Mouse (Mus musculus) telencephalon, adult 2 months (tissue): ENCODE data around the gene Olfr1507.

Experiments used
- DNase-seq: peaks from one replicate; pipeline ENCODE4 v3.0.0-alpha.2; 2011; ENCODE audit warnings: low read depth, low spot score

Gene Olfr1507

DNA sequence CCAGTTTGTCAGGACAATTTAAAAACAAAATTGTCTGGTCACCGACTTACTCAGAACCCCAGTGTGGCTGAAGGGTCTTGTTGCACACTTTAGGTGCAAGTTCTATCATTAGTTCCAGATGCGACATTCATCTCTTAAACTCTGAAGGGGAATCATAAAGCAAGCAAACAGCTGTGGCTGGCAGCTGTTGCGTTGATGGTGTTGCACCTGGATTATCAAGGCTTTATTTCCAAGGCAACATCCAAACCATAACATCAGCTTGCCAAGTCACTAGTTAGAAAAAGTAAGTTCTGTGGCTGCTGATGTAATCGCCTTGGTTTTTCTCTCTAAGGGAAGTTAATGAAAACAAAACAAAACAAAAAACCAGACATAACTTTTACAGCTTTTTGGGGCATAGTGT, at the start of gene Olfr1507:
TSS of gene Olfr1507 (minus strand) at position 234 of the 400 bp plus-strand sequence.
- no peak for DNase-seq

DNA sequence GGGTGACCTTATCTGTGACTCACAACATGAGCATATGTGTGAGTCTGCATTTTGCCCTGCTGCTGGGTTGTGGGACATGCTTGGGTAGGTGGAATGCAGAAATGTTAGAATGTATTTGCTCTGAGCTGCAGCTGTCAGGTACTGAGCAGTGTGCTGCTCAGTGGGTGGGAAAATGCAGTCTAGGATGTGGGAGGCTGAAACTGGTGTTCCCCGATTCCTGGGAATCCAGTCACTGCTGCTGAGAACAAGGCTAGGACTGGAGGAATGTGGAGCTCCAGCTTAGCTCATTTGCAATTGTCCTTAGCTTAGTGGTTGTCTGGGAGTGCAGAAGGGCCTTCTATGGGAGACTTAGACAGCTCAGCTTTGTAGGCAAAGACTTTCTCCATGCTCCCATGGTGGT, 37.8 kb upstream of the Olfr1507 start:
- no peak for DNase-seq

DNA sequence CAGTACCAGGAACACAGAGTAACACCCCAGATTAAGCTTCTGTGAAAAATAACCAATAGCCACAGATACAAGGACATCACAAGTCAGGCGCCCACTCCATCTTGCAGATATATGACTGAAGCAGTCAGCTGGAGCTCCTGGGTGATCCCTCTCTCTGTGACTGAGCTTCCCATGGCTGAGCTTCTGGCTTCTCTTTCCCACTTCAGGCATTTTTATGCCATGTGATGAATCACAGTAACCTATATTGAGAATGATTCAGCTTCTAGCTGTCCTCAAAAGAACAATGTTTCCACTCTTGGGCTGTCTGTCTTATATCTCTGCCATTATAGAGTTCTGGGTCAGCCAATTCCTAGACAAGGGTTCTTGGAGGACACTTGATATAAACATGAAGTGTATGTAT, 29.4 kb upstream of the Olfr1507 start:
- DNase-seq, result no peak

DNA sequence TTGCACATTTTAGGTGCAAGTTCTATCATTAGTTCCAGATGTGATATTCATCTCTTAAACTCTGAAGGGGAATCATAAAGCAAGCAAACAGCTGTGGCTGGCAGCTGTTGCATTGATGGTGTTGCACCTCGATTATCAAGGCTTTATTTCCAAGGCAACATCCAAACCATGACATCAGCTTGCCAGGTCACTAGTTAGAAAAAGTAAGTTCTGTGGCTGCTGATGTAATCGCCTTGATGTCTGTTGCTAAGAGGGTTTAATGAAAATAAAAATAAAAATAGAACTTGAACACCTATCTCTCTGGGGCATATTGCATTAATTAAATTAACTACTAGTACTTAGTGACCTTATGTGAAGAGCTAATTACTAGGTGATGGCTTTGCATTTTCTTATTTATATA, 28.2 kb downstream of the Olfr1507 start, which contains the start of gene Olfr1508:
TSS of gene Olfr1508 (minus strand) at position 101 of the 400 bp plus-strand sequence.
- no peak for DNase-seq

DNA sequence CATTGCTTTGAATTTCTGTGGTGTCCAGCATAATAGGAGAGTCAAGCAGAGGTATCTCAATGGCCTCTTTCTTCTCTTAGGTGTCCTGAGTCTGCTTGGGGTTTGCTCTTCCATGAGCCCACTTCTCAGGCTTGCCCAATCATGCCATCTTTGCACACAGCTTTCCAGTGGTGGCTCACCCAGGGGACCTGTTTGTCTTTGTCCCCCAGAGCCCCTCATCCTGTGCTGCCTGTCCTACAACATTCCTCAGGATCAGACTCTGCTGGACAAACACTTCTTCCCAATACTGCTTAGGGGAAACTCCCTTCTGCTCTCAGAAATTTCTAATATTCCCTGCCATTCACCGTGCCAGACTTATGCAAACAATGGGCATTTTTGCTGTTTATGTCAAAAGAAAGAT, 29.8 kb downstream of the Olfr1507 start:
- no peak for DNase-seq

DNA sequence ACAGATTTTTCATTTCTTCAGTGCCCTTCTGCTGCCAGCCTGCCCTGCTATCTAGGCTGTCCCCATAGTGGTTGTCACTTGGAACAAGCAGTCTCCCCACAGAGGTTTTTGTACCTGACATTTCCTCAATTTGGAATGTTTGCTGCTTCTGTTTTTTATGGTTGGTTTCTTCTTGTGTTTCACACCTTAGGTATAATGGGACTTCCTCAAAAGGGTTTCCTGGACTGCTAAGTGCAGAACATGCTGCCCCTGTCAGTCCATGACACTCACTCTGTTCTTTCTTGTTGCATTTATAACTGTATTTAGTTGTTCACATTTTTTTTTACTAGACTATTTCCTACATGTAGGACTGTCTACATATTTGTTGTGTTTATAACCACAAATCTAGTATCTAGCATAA, 33.6 kb downstream of the Olfr1507 start:
- DNase-seq, result no peak

DNA sequence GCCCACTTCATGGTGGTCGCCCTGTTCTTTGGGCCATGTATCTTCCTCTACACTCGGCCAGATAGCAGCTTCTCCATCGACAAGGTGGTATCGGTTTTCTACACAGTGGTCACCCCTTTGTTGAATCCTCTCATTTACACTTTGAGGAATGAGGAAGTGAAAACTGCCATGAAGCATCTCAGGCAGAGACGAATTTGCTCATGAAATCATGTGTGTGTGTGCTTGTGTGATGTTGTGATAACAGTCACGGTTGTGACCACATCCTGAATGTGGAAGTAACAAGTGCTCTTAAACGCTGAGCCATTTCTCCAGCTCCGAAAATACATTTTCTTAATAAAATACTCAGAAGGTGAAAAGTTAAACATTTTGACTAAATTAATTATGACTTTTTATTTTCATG, 44.4 kb downstream of the Olfr1507 start:
- DNase-seq, result no peak

DNA sequence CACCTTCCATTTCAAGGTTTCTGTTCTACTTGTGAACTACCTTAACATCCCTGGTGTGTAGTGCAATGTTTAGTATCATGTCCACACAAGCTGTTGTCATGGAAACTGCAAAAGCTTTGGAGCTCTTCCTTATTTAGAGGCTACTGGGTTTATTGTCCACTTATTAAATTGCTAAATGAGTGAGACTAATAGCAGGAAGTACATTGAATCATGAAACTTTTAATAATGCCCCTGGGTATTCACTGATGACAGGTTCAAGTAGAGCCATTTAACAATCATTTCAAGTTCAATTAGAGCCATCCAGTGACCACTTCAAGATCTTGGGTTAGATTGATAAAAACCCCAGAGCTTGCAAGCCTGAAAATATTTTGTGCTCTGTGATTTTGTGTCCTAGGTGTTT, 52.9 kb downstream of the Olfr1507 start, which contains the start of gene Olfr1509:
TSS of gene Olfr1509 (plus strand) at position 301 of the 400 bp plus-strand sequence.
- no peak for DNase-seq
